Mouse (Mus musculus): ENCODE measurements around the gene Bud23. TPM values are rescaled to one million over a fixed set of nuclear protein-coding genes. Genes with fewer than 3 reads are reported as not detected.
A peak's percentile ranks its signal among the peaks of the same experiment; 100 is the strongest.

Gene Bud23
- polyA plus RNA-seq, 1 experiment from 2014 or later, result 78.3 TPM

GRCm38 (mm10) chr5:135076368-135076767, 11.6 kb upstream of the Bud23 start:
- no peak overlapping the region for H3K27ac ChIP-seq (ENCODE audit: low read depth, low read length)

DNA sequence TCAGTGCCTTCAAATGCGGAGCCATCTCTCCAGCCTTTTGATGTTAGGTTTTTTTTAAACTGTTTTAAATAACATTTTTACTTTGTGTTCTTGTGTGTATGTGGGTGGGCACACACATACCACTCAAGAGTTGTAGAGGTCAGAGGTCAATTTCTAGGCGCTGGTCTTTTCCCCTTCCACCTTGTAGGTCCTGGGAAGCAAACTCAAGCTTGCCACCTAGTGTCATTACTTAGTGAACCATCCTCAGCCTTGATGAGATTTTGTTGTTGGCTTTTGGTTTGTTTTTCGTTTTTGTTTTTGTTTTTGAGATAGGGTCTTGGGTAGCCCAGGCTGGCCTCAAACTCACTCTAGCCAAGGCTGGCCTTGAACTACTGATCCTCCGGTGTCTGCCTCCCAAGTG, 10.9 kb upstream of the Bud23 start:
- H3K36me3 ChIP-seq (ENCODE audit: control insufficient read depth, insufficient read depth, low read length), result no peaks in the 10 kb centered on the region
- 62% methylated on average over 4 of the region's 4 CpGs for WGBS (ENCODE audit: insufficient replicate concordance)
- ATAC-seq (replicated peaks; ENCODE audit: insufficient number of reproducible peaks, low FRiP score, low TSS enrichment), result no peak

More at GRCm38 (mm10) chr5:135076368-135076767, 11.6 kb upstream of the Bud23 start:
- H3K27me3 ChIP-seq (ENCODE audit: control insufficient read depth, insufficient read depth, low read length), result peaks cover 5% of the 10 kb centered on the region; the same call in 1 of the 2 replicates
- no peak for ATAC-seq (replicated peaks; ENCODE audit: insufficient number of reproducible peaks, low FRiP score, low TSS enrichment)
- H3K9me3 ChIP-seq (replicated peaks; ENCODE audit: control insufficient read depth, low read length), result no peaks in the 10 kb centered on the region
- no peak overlapping the region for H3K9ac ChIP-seq (ENCODE audit: low read depth, low read length)
- H3K4me3 ChIP-seq (ENCODE audit: low read depth, low read length), result no peak overlapping the region
- 80% methylated on average over 14 of the region's 14 CpGs for WGBS (ENCODE audit: insufficient replicate concordance)
- no peaks in the 10 kb centered on the region for H3K36me3 ChIP-seq (ENCODE audit: control insufficient read depth, insufficient read depth, low read length)
- H3K4me2 ChIP-seq, result no peak overlapping the region; the same call in 1 of the 2 replicates
- H3K4me1 ChIP-seq (ENCODE audit: control insufficient read depth, insufficient read depth, low read length), result peaks cover 7% of the 10 kb centered on the region

DNA sequence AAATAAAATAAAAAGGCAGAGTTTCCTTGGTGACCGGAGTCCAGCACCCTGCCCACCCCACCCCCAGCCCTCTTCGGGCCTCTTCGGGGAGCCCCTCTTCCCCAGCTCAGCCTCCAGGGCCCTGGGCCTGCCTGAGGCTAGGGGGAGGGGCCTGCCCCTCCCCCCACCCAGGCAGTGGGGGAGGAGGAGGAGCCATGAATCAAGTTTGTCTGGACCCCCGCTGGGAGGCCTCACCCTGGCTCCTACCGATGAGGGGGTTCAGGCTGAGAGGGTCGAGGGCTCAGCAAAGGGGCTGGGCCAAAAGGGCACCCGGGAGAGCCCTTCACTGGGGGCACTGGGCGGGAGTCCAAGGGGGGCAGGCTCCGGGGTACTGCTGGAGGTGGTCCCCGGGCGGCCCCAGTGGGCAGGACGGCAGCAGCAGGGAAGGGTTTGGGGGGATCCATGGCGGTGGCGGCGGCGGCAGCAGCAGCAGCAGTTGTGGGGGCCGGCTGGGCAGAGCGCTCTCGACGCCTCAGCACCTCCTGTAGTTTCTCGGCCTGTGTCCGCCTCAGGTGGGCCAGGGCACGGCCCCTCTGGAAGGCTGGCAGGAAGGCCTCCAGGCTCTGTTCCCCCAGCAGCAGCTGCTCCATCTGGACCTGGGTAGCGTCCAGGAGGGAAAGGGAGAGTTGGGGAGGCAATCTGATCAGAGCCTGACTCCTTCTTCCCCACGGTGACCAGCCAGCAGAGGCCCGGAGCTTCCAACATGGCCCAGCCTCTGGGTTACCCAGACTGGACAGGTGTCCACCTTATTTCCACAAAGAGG, 8.8 kb upstream of the Bud23 start:
- 24% methylated on average over 26 of the region's 26 CpGs for WGBS (ENCODE audit: insufficient replicate concordance)
- Histone ChIP-seq H3K27ac (ENCODE audit: low read depth, low read length) (no peak overlapping the region), H3K9ac (ENCODE audit: low read depth, low read length) (peak overlapping the region; percentile 56; the same call in 1 of the 2 replicates), H3K36me3 (ENCODE audit: control insufficient read depth, insufficient read depth, low read length) (no peaks in the 10 kb centered on the region), H3K4me2 (peak overlapping the region; percentile 46), H3K4me3 (ENCODE audit: low read depth, low read length) (no peak overlapping the region; the same call in 1 of the 2 replicates), H3K27me3 (ENCODE audit: control insufficient read depth, insufficient read depth, low read length) (0 out of 2 replicates have a peak, but pooled peaks cover 3% of the 10 kb centered on the region), H3K4me1 (ENCODE audit: control insufficient read depth, insufficient read depth, low read length) (peaks cover 7% of the 10 kb centered on the region), H3K9me3 (replicated peaks; ENCODE audit: control insufficient read depth, low read length) (no peaks in the 10 kb centered on the region)
- ATAC-seq (replicated peaks; ENCODE audit: insufficient number of reproducible peaks, low FRiP score, low TSS enrichment), result no peak

More for the DNA sequence above, 10.9 kb upstream of the Bud23 start:
- Histone ChIP-seq H3K27me3 (ENCODE audit: control insufficient read depth, insufficient read depth, low read length) (peaks cover 5% of the 10 kb centered on the region; the same call in 1 of the 2 replicates), H3K4me1 (ENCODE audit: control insufficient read depth, insufficient read depth, low read length) (peaks cover 7% of the 10 kb centered on the region), H3K9ac (ENCODE audit: low read depth, low read length) (no peak overlapping the region), H3K4me3 (ENCODE audit: low read depth, low read length) (no peak overlapping the region), H3K4me2 (no peak overlapping the region), H3K9me3 (replicated peaks; ENCODE audit: control insufficient read depth, low read length) (no peaks in the 10 kb centered on the region), H3K27ac (ENCODE audit: low read depth, low read length) (no peak overlapping the region)

DNA sequence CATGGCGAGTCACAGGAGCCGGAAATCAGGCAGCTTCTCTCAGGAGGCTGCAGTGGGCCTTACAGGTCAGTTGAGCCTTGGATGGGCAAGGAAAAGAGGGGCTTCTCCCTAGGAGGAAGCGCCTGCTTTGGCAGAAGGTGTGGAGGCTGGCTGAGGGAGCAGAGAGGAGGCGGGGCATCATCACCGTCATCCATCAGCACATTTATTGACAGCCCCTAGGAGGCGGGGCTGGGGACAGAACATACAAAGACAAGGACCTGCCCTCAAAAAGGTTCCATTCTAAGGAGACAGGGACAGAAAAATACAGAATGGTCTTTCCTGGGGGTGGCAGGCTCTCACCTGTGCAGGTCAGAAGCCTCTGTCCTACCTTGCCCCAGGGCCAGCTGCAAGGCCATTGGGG, 8.0 kb upstream of the Bud23 start:
- Histone ChIP-seq H3K9ac (ENCODE audit: low read depth, low read length) (no peak overlapping the region), H3K27ac (ENCODE audit: low read depth, low read length) (no peak overlapping the region), H3K36me3 (ENCODE audit: control insufficient read depth, insufficient read depth, low read length) (no peaks in the 10 kb centered on the region), H3K27me3 (ENCODE audit: control insufficient read depth, insufficient read depth, low read length) (0 out of 2 replicates have a peak, but pooled peaks cover 3% of the 10 kb centered on the region), H3K4me2 (no peak overlapping the region), H3K4me1 (ENCODE audit: control insufficient read depth, insufficient read depth, low read length) (peaks cover 7% of the 10 kb centered on the region), H3K9me3 (replicated peaks; ENCODE audit: control insufficient read depth, low read length) (no peaks in the 10 kb centered on the region), H3K4me3 (ENCODE audit: low read depth, low read length) (no peak overlapping the region)
- no peak for ATAC-seq (replicated peaks; ENCODE audit: insufficient number of reproducible peaks, low FRiP score, low TSS enrichment)
- 50% methylated on average over 6 of the region's 6 CpGs for WGBS (ENCODE audit: insufficient replicate concordance)

GRCm38 (mm10) chr5:135072061-135072460, 7.3 kb upstream of the Bud23 start:
- Histone ChIP-seq H3K9me3 (replicated peaks; ENCODE audit: control insufficient read depth, low read length) (no peaks in the 10 kb centered on the region), H3K36me3 (ENCODE audit: control insufficient read depth, insufficient read depth, low read length) (no peaks in the 10 kb centered on the region), H3K27ac (ENCODE audit: low read depth, low read length) (no peak overlapping the region), H3K27me3 (ENCODE audit: control insufficient read depth, insufficient read depth, low read length) (0 out of 2 replicates have a peak, but pooled peaks cover 3% of the 10 kb centered on the region), H3K4me2 (no peak overlapping the region), H3K9ac (ENCODE audit: low read depth, low read length) (no peak overlapping the region), H3K4me3 (ENCODE audit: low read depth, low read length) (no peak overlapping the region), H3K4me1 (ENCODE audit: control insufficient read depth, insufficient read depth, low read length) (peaks cover 7% of the 10 kb centered on the region)
- ATAC-seq (replicated peaks; ENCODE audit: insufficient number of reproducible peaks, low FRiP score, low TSS enrichment), result no peak
- WGBS (ENCODE audit: insufficient replicate concordance), result 86% methylated on average over 2 of the region's 2 CpGs

- 82% methylated on average over 3 of the region's 3 CpGs for WGBS (ENCODE audit: insufficient replicate concordance)
- H3K27ac ChIP-seq (ENCODE audit: low read depth, low read length), result no peak overlapping the region
- H3K36me3 ChIP-seq (ENCODE audit: control insufficient read depth, insufficient read depth, low read length), result no peaks in the 10 kb centered on the region
- H3K9me3 ChIP-seq (replicated peaks; ENCODE audit: control insufficient read depth, low read length), result no peaks in the 10 kb centered on the region
- ATAC-seq (replicated peaks; ENCODE audit: insufficient number of reproducible peaks, low FRiP score, low TSS enrichment), result no peak
- H3K9ac ChIP-seq (ENCODE audit: low read depth, low read length), result no peak overlapping the region
- H3K4me3 ChIP-seq (ENCODE audit: low read depth, low read length), result no peak overlapping the region
- H3K4me1 ChIP-seq (ENCODE audit: control insufficient read depth, insufficient read depth, low read length), result peaks cover 7% of the 10 kb centered on the region
- no peak overlapping the region for H3K4me2 ChIP-seq
- 0 out of 2 replicates have a peak, but pooled peaks cover 3% of the 10 kb centered on the region for H3K27me3 ChIP-seq (ENCODE audit: control insufficient read depth, insufficient read depth, low read length)
Observed at GRCm38 (mm10) chr5:135070448-135070847, 5.7 kb upstream of the Bud23 start.

GRCm38 (mm10) chr5:135066008-135066407, 1.2 kb upstream of the Bud23 start:
- Histone ChIP-seq H3K4me3 (ENCODE audit: low read depth, low read length) (no peak overlapping the region), H3K27me3 (ENCODE audit: control insufficient read depth, insufficient read depth, low read length) (no peaks in the 10 kb centered on the region), H3K9me3 (replicated peaks; ENCODE audit: control insufficient read depth, low read length) (no peaks in the 10 kb centered on the region), H3K4me1 (ENCODE audit: control insufficient read depth, insufficient read depth, low read length) (peaks cover 6% of the 10 kb centered on the region; the same call in 1 of the 2 replicates), H3K9ac (ENCODE audit: low read depth, low read length) (no peak overlapping the region), H3K4me2 (no peak overlapping the region), H3K36me3 (ENCODE audit: control insufficient read depth, insufficient read depth, low read length) (no peaks in the 10 kb centered on the region; the same call in 1 of the 2 replicates), H3K27ac (ENCODE audit: low read depth, low read length) (no peak overlapping the region)
- ATAC-seq (replicated peaks; ENCODE audit: insufficient number of reproducible peaks, low FRiP score, low TSS enrichment), result no peak
- WGBS (ENCODE audit: insufficient replicate concordance), result 88% methylated on average over 3 of the region's 3 CpGs

GRCm38 (mm10) chr5:135064382-135064766, 385 bp downstream of the Bud23 start:
- no peaks in the 10 kb centered on the region for H3K27me3 ChIP-seq (ENCODE audit: control insufficient read depth, insufficient read depth, low read length)
- peaks cover 10% of the 10 kb centered on the region for H3K36me3 ChIP-seq (ENCODE audit: control insufficient read depth, insufficient read depth, low read length)
- H3K4me2 ChIP-seq, result peak overlapping the region; percentile 81
- no peak overlapping the region for H3K27ac ChIP-seq (ENCODE audit: low read depth, low read length)
- H3K9ac ChIP-seq (ENCODE audit: low read depth, low read length), result peak overlapping the region; percentile 88
- peak overlapping the region; percentile 92 for H3K4me3 ChIP-seq (ENCODE audit: low read depth, low read length)
- H3K9me3 ChIP-seq (replicated peaks; ENCODE audit: control insufficient read depth, low read length), result no peaks in the 10 kb centered on the region
- under 1% methylated on average over 40 of the region's 40 CpGs for WGBS (ENCODE audit: insufficient replicate concordance)
- peak; percentile 59 for ATAC-seq (replicated peaks; ENCODE audit: insufficient number of reproducible peaks, low FRiP score, low TSS enrichment)
- peaks cover 6% of the 10 kb centered on the region; the same call in 1 of the 2 replicates for H3K4me1 ChIP-seq (ENCODE audit: control insufficient read depth, insufficient read depth, low read length)
